Mouse (Mus musculus) frontal cortex, postnatal 36 days (tissue): ENCODE measurements around the gene Olfr169.
"Not testable (repeated sequence)": the region's sequence is repeated elsewhere in the genome, so short reads cannot be mapped to it uniquely, and the experiment has no call there.

ENCODE experiments used
- DNase-seq, 2 experiments: peaks; one replicate each; pipeline ENCODE4 v3.0.0; 2022; ENCODE audit warnings: low spot score in 2 of 2

The Olfr169 gene

GRCm38 (mm10) chr16:19571709-19572108, at the start of gene Olfr169:
Olfr169 (minus strand) TSS chr16:19571809.
- not testable (repeated sequence) for DNase-seq

- not testable (repeated sequence) for DNase-seq
Measured at GRCm38 (mm10) chr16:19611782-19612181, 40.2 kb upstream of the Olfr169 start, which contains the start of gene Olfr170. Olfr170 (minus strand) TSS chr16:19611882.

GRCm38 (mm10) chr16:19603166-19603565, 31.6 kb upstream of the Olfr169 start:
- no peak for DNase-seq

- not testable (repeated sequence) for DNase-seq
Measured at GRCm38 (mm10) chr16:19553429-19553828, 18.2 kb downstream of the Olfr169 start.

GRCm38 (mm10) chr16:19552246-19552645, 19.4 kb downstream of the Olfr169 start:
- not testable (repeated sequence) for DNase-seq

GRCm38 (mm10) chr16:19535455-19535854, 36.2 kb downstream of the Olfr169 start, which contains the start of gene Olfr168:
Olfr168 (minus strand) TSS chr16:19535555.
- no peak for DNase-seq

GRCm38 (mm10) chr16:19522166-19522565, 49.4 kb downstream of the Olfr169 start, which contains the start of gene Olfr167:
Olfr167 (minus strand) TSS chr16:19522266.
- no peak for DNase-seq
